In the genomic region with DNA sequence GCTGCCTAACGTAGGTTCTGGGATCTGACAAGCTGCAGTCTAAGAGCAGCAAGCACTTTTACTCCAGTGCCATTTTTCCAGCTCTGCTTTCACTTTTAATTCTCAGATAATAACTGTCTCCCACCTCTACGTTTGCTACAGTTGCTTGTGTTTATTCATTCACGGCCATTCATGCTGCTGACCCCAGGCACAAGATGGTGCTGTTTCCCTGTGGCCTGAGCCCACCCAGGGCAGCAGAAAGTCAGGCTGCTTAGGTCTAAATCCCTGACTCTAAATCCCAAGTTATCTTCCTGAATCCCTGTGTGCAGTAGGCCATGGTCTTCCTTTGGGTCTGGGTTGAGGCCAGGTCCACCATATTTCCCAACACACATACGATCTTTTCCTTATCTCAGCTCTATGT, we compare ENCODE assay signal across 17 mouse cellular contexts. TPM values are rescaled to one million over a fixed set of nuclear protein-coding genes. Genes with fewer than 3 reads are reported as not detected.
DNase-seq lines count a peak whose midpoint lies in the region; ATAC-seq and TF ChIP-seq lines count a peak whose summit lies in the region.
"Had no signal": no experiment of that assay in that cellular context is flagged by ENCODE, and none has a peak within 500 bp of the region (broad histone marks: within the 10 kb centered on the region; RNA-seq: fewer than 3 reads in every experiment).

No protein-coding gene starts in this region.

- H3K4me2 ChIP-seq in liver, postnatal 0 days (ENCODE audit: low read depth, low read length) = no peak overlapping the region
- H3K4me2 ChIP-seq in liver, embryonic 12.5 days = no peak overlapping the region
- no peak overlapping the region for H3K4me2 ChIP-seq in CH12.LX (ENCODE audit: insufficient read depth, low read depth, poor library complexity, severe bottlenecking)
- no peak overlapping the region for H3K4me2 ChIP-seq in forebrain, embryonic 13.5 days
- H3K4me2 ChIP-seq: heart, embryonic 12.5 days; hindbrain, embryonic 12.5 days; kidney, embryonic 15.5 days; neural tube, embryonic 15.5 days; stomach, embryonic 15.5 days had no signal

- no peak for DNase-seq in heart, adult 2 months
- DNase-seq in heart, adult 11 months = no peak
- DNase-seq in liver, postnatal 0 days = no peak
- DNase-seq in CH12.LX (ENCODE audit: extremely low read depth) = no peak
- DNase-seq in brain, embryonic 14.5 days (ENCODE audit: low read depth) = no peak
- no peak for DNase-seq in right cerebral cortex, postnatal 14 days
- DNase-seq: adrenal gland, postnatal 25 days; left cerebral cortex, postnatal 4 days; thymus, postnatal 36 days had no signal

- H3K9ac ChIP-seq in heart, adult 2 months (ENCODE audit: low read depth, low read length) = no peak overlapping the region
- no peak overlapping the region for H3K9ac ChIP-seq in liver, postnatal 0 days (replicated peaks)
- H3K9ac ChIP-seq in liver, embryonic 12.5 days = no peak overlapping the region
- H3K9ac ChIP-seq in CH12.LX (ENCODE audit: insufficient read depth, low read depth) = no peak overlapping the region
- H3K9ac ChIP-seq in forebrain, embryonic 13.5 days = no peak overlapping the region
- H3K9ac ChIP-seq: heart, embryonic 12.5 days; hindbrain, embryonic 12.5 days; kidney, embryonic 15.5 days; neural tube, embryonic 15.5 days; stomach, embryonic 15.5 days had no signal

- H3K4me3 ChIP-seq in heart, adult 2 months = no peak overlapping the region
- H3K4me3 ChIP-seq in liver, postnatal 0 days (ENCODE audit: low read depth, low read length) = no peak overlapping the region
- no peak overlapping the region for H3K4me3 ChIP-seq in liver, embryonic 12.5 days
- H3K4me3 ChIP-seq in CH12.LX (replicated peaks in 1 of 3; ENCODE audit: low read depth in 2 of 3, low read length in 2 of 3, poor library complexity in 1 of 3) = no peak overlapping the region
- H3K4me3 ChIP-seq in forebrain, embryonic 13.5 days = no peak overlapping the region
- H3K4me3 ChIP-seq: heart, embryonic 12.5 days; hindbrain, embryonic 12.5 days; kidney, embryonic 15.5 days; neural tube, embryonic 15.5 days; stomach, embryonic 15.5 days had no signal

- no peak overlapping the region for H3K27ac ChIP-seq in heart, adult 2 months
- H3K27ac ChIP-seq in liver, postnatal 0 days (ENCODE audit: low read depth) = no peak overlapping the region
- H3K27ac ChIP-seq in liver, embryonic 12.5 days = no peak overlapping the region
- no peak overlapping the region for H3K27ac ChIP-seq in CH12.LX (ENCODE audit: insufficient read depth, low read depth)
- no peak overlapping the region for H3K27ac ChIP-seq in forebrain, embryonic 13.5 days
- H3K27ac ChIP-seq: hindbrain, embryonic 12.5 days; kidney, embryonic 15.5 days; neural tube, embryonic 15.5 days; stomach, embryonic 15.5 days had no signal

- H3K9me3 ChIP-seq in liver, postnatal 0 days (ENCODE audit: low read length) = no peaks in the 10 kb centered on the region
- H3K9me3 ChIP-seq in liver, embryonic 12.5 days (replicated peaks) = no peaks in the 10 kb centered on the region
- H3K9me3 ChIP-seq in CH12.LX (replicated peaks; ENCODE audit: low read length) = peaks cover 9% of the 10 kb centered on the region
- no peaks in the 10 kb centered on the region for H3K9me3 ChIP-seq in forebrain, embryonic 13.5 days (replicated peaks)
- H3K9me3 ChIP-seq: hindbrain, embryonic 12.5 days; kidney, embryonic 15.5 days; neural tube, embryonic 15.5 days; stomach, embryonic 15.5 days had no signal

- dilution Hi-C loops in CH12.LX (cut with MboI; ENCODE audit: extremely low pct_ligation_motif_present, extremely low pct_unique_long_range_greater_than_20kb, low sequenced_read_pairs) = no loop called here

- intact Hi-C loops in heart, adult 2 months (cut with DNase I) = loop anchor here (5.0 kb wide), 1 partner anchor 41 kb away; no protein-coding TSS in a partner anchor

- H3K4me1 ChIP-seq in heart, adult 2 months (ENCODE audit: control insufficient read depth, insufficient read depth, low read length) = no peaks in the 10 kb centered on the region
- no peaks in the 10 kb centered on the region for H3K4me1 ChIP-seq in liver, postnatal 0 days (ENCODE audit: insufficient read depth)
- H3K4me1 ChIP-seq in liver, embryonic 12.5 days = no peaks in the 10 kb centered on the region
- H3K4me1 ChIP-seq in CH12.LX (ENCODE audit: control insufficient read depth in 1 of 2, insufficient read depth in 2 of 2) = peaks cover 11 to 41% of the 10 kb centered on the region in 2 experiments
- H3K4me1 ChIP-seq in forebrain, embryonic 13.5 days = peaks cover 13% of the 10 kb centered on the region
- H3K4me1 ChIP-seq: stomach, embryonic 15.5 days had no signal

- no peaks in the 10 kb centered on the region for H3K27me3 ChIP-seq in heart, adult 2 months (ENCODE audit: control insufficient read depth, insufficient read depth, low read length)
- H3K27me3 ChIP-seq in liver, postnatal 0 days (ENCODE audit: insufficient read depth, low read length) = no peaks in the 10 kb centered on the region
- H3K27me3 ChIP-seq in liver, embryonic 12.5 days (replicated peaks) = no peaks in the 10 kb centered on the region
- H3K27me3 ChIP-seq in CH12.LX (replicated peaks) = no peaks in the 10 kb centered on the region
- H3K27me3 ChIP-seq in forebrain, embryonic 13.5 days = peaks cover 18% of the 10 kb centered on the region; the same call in 1 of the 2 replicates
- H3K27me3 ChIP-seq: heart, embryonic 12.5 days; hindbrain, embryonic 12.5 days; kidney, embryonic 15.5 days; neural tube, embryonic 15.5 days; stomach, embryonic 15.5 days had no signal

- ATAC-seq in liver, postnatal 0 days = no peak
- ATAC-seq in liver, embryonic 12.5 days = no peak
- ATAC-seq in forebrain, embryonic 13.5 days = no peak
- ATAC-seq: midbrain, embryonic 16.5 days had no signal

- no peaks in the 10 kb centered on the region for H3K79me2 ChIP-seq in heart, adult 2 months (replicated peaks; ENCODE audit: control insufficient read depth, insufficient read depth, low read length)
- no peaks in the 10 kb centered on the region for H3K79me2 ChIP-seq in CH12.LX (replicated peaks; ENCODE audit: control insufficient read depth, extremely low read depth, insufficient read depth, poor library complexity, severe bottlenecking)

- WGBS in heart, adult 2 months = 58% methylated on average over 4 of the region's 4 CpGs
- WGBS in liver, postnatal 0 days (ENCODE audit: insufficient replicate concordance) = 61% methylated on average over 4 of the region's 4 CpGs
- WGBS in liver, embryonic 12.5 days (ENCODE audit: insufficient replicate concordance) = 53% methylated on average over 4 of the region's 4 CpGs
- WGBS in forebrain, embryonic 13.5 days = 57% methylated on average over 4 of the region's 4 CpGs

- no peak for TF ChIP-seq POLR2A in heart, adult 2 months (IDR thresholded peaks at IDR 0.05; ENCODE audit: insufficient read depth, low read depth, low read length)
- TF ChIP-seq POLR2A in CH12.LX (IDR thresholded peaks at IDR 0.05; ENCODE audit: low read depth, low read length) = no peak
- no peak for TF ChIP-seq POLR2A in brain, embryonic 14.5 days (IDR thresholded peaks at IDR 0.05; ENCODE audit: borderline replicate concordance, extremely low read depth, insufficient read depth, insufficient read length, poor library complexity, severe bottlenecking)

- peak; percentile 44 for TF ChIP-seq RAD21 in CH12.LX (IDR thresholded peaks at IDR 0.05; ENCODE audit: low read depth, low read length)

- TF ChIP-seq CTCF in heart, adult 2 months (IDR thresholded peaks at IDR 0.05) = peak; percentile 44
- peak; percentile 32; the same call in 1 of the 2 replicates for TF ChIP-seq CTCF in liver, postnatal 0 days (IDR thresholded peaks at IDR 0.05; ENCODE audit: low read depth)
- TF ChIP-seq CTCF in CH12.LX (conservative IDR thresholded peaks at IDR 0.05 in 1 of 2, IDR thresholded peaks at IDR 0.05 in 1 of 2; ENCODE audit: low read depth in 2 of 2, low read length in 2 of 2) = peak in 1 of 2 experiments; percentile 53; a peak in 2 of 4 replicates
- peak; percentile 48; the same call in 1 of the 2 replicates for TF ChIP-seq CTCF in brain, embryonic 14.5 days (IDR thresholded peaks at IDR 0.05; ENCODE audit: borderline replicate concordance, extremely low read depth, insufficient read depth, insufficient read length)

- TF ChIP-seq EP300 in heart, adult 2 months (IDR thresholded peaks at IDR 0.05; ENCODE audit: insufficient read depth, low read depth, low read length) = no peak
- TF ChIP-seq EP300 in liver, postnatal 0 days (IDR thresholded peaks at IDR 0.05; ENCODE audit: low read depth) = no peak
- TF ChIP-seq EP300 in CH12.LX (IDR thresholded peaks at IDR 0.05; ENCODE audit: low read length) = no peak

- in situ Hi-C loops in CH12.LX (cut with MboI; ENCODE audit: low pct_ligation_motif_present, low pct_unique_long_range_greater_than_20kb, low sequenced_read_pairs) = no loop called here

- H3K36me3 ChIP-seq in heart, adult 2 months (ENCODE audit: control insufficient read depth, insufficient read depth, low read length) = no peaks in the 10 kb centered on the region; the same call in 1 of the 2 replicates
- H3K36me3 ChIP-seq in liver, postnatal 0 days (replicated peaks; ENCODE audit: insufficient read depth, low read length) = no peaks in the 10 kb centered on the region
- no peaks in the 10 kb centered on the region for H3K36me3 ChIP-seq in liver, embryonic 12.5 days
- no peaks in the 10 kb centered on the region for H3K36me3 ChIP-seq in CH12.LX (replicated peaks in 1 of 2; ENCODE audit: control insufficient read depth in 1 of 2, insufficient read depth in 1 of 2, low read length in 1 of 2)
- H3K36me3 ChIP-seq in forebrain, embryonic 13.5 days (ENCODE audit: poor library complexity, severe bottlenecking) = no peaks in the 10 kb centered on the region
- H3K36me3 ChIP-seq: heart, embryonic 12.5 days; hindbrain, embryonic 12.5 days; kidney, embryonic 15.5 days; neural tube, embryonic 15.5 days; stomach, embryonic 15.5 days had no signal

TF ChIP-seq in CH12.LX, 34 proteins besides CTCF, POLR2A, EP300 and RAD21:
- TF ChIP-seq SMC3 (IDR thresholded peaks at IDR 0.05; ENCODE audit: low read depth, low read length) = peak; percentile 41
- TF ChIP-seq SIN3A (IDR thresholded peaks at IDR 0.05; ENCODE audit: low read length) = no peak
- TF ChIP-seq ETS1 (conservative IDR thresholded peaks at IDR 0.05; ENCODE audit: low read depth, low read length) = no peak

RNA-seq across cellular contexts. Expression of gene Cdhr3, which starts 26.3 kb away (rescaled TPM):
- under 1 TPM; 0.34 to 0.39 TPM for total RNA-seq in heart, adult 2 months (2021)
- 0.76 and 1.8 TPM in 2 replicates for polyA plus RNA-seq in heart, adult 2 months (2012; rRNA removed)
- not detected in 2 replicates for polyA plus RNA-seq in liver, postnatal 0 days (2015; fragmentation: Nextera tagmentation; extraction: Ambion mirVana)
- polyA plus RNA-seq in liver, embryonic 12.5 days (2016; fragmentation: Nextera tagmentation; extraction: Ambion mirVana) = not detected in 2 replicates
- not detected in 2 replicates for total RNA-seq in CH12.LX (2012; rRNA removed)
- total RNA-seq in CH12.LX (2014; rRNA removed) = 0.09 and 0.16 TPM in 2 replicates
- 0.79 and 1.3 TPM in 2 replicates for polyA plus RNA-seq in CH12.LX (2012; ENCODE audit: insufficient read length, low read depth)
- polyA plus RNA-seq in brain, embryonic 14.5 days (2012; rRNA removed) = 0.29 and 0.36 TPM in 2 replicates
- 0.13 and 0.39 TPM in 2 replicates for polyA plus RNA-seq in forebrain, embryonic 13.5 days (2015; fragmentation: Nextera tagmentation; extraction: Ambion mirVana)
- total RNA-seq: adrenal gland, postnatal 25 days had no signal
